Mouse (Mus musculus) cerebellum, adult 11-12 months (tissue): ENCODE results near the gene Zscan22.
"Not testable (repeated sequence)": the region's sequence is repeated elsewhere in the genome, so short reads cannot be mapped to it uniquely, and the experiment has no call there.

Experiments used
- DNase-seq: peaks from one replicate; pipeline ENCODE4 v3.0.0; 2022

Zscan22 gene

GRCm38 (mm10) chr7:12897655-12898410 lies at the start of gene Zscan22:
TSS of gene Zscan22 (plus strand) at chr7:12897815.
- peak; percentile 95 for DNase-seq

- DNase-seq = no peak
These were observed 23.3 kb upstream of the Zscan22 start for GRCm38 (mm10) chr7:12874301-12874700.

GRCm38 (mm10) chr7:12880036-12880435 lies 17.6 kb upstream of the Zscan22 start:
- DNase-seq = no peak

GRCm38 (mm10) chr7:12880497-12880896 lies 17.1 kb upstream of the Zscan22 start:
- DNase-seq = not testable (repeated sequence)

- peak; percentile 96 for DNase-seq
These were observed 16.5 kb upstream of the Zscan22 start, which contains the start of gene Zfp128 for GRCm38 (mm10) chr7:12880911-12881660. TSS of gene Zfp128 (plus strand) at chr7:12881177.

- no peak for DNase-seq
These were observed 10.9 kb upstream of the Zscan22 start for GRCm38 (mm10) chr7:12886563-12887266.

- DNase-seq = no peak
These were observed 10.0 kb upstream of the Zscan22 start for GRCm38 (mm10) chr7:12887585-12887984.

- no peak for DNase-seq
These were observed 6.7 kb upstream of the Zscan22 start for GRCm38 (mm10) chr7:12890928-12891327.

- no peak for DNase-seq
These were observed 6.3 kb upstream of the Zscan22 start for GRCm38 (mm10) chr7:12891334-12891733.

- no peak for DNase-seq
These were observed 3.9 kb downstream of the Zscan22 start for GRCm38 (mm10) chr7:12901517-12901916.

GRCm38 (mm10) chr7:12903623-12904022 lies 6.0 kb downstream of the Zscan22 start:
- DNase-seq = no peak

GRCm38 (mm10) chr7:12905146-12905545 lies 7.5 kb downstream of the Zscan22 start:
- DNase-seq = no peak

- peak; percentile 75 for DNase-seq
These were observed 11.9 kb downstream of the Zscan22 start for GRCm38 (mm10) chr7:12909498-12909962.

GRCm38 (mm10) chr7:12910181-12910668 lies 12.6 kb downstream of the Zscan22 start:
- peak; percentile 69 for DNase-seq

- DNase-seq = no peak
These were observed 15.9 kb downstream of the Zscan22 start for GRCm38 (mm10) chr7:12913556-12913955.

GRCm38 (mm10) chr7:12920495-12920894 lies 22.9 kb downstream of the Zscan22 start:
- not testable (repeated sequence) for DNase-seq

GRCm38 (mm10) chr7:12921318-12921704 lies 23.7 kb downstream of the Zscan22 start:
- DNase-seq = no peak

GRCm38 (mm10) chr7:12921705-12922465 lies 24.3 kb downstream of the Zscan22 start, which contains the start of gene Rps5:
TSS of gene Rps5 (plus strand) at chr7:12922290.
- DNase-seq = peak; percentile 99

GRCm38 (mm10) chr7:12922729-12923128 lies 25.1 kb downstream of the Zscan22 start:
- DNase-seq = no peak

- no peak for DNase-seq
These were observed 28.7 kb downstream of the Zscan22 start for GRCm38 (mm10) chr7:12926316-12926715.

- no peak for DNase-seq
These were observed 29.6 kb downstream of the Zscan22 start, which contains the start of gene Rnf225 for GRCm38 (mm10) chr7:12927191-12927680. TSS of gene Rnf225 (plus strand) at chr7:12927416.
